Mouse (Mus musculus): ENCODE results near the gene Socs7. TPM values are rescaled to one million over a fixed set of nuclear protein-coding genes. Genes with fewer than 3 reads are reported as not detected.

The Socs7 gene
- polyA plus RNA-seq, 1 experiment, result 6.3 TPM

DNA sequence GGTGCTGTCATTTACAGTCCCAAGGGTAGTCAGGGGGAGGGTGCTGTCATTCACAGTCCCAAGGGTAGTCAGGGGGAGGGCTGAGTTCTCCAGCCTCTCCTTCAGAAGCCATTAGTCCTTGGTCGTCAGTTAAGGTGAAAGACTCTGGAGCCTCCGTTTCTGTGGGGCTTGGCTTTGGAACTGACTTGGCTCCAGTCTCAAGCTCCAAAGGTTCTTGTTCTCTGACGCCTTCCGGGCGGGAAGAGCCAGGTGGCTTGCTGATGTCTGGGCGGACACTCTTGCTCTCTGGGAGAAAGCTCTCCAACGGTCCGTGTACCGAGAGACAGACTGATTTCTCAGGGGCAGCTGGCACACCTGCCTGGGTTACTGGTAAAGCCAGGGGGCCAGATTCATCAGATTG, 28.0 kb upstream of the Socs7 start:
- Histone ChIP-seq H3K4me1 (ENCODE audit: control insufficient read depth, insufficient read depth, insufficient read length, low read length) (no peaks in the 10 kb centered on the region), H3K4me3 (ENCODE audit: insufficient read depth, low read depth, low read length) (no peak overlapping the region), H3K27ac (replicated peaks; ENCODE audit: low read depth, low read length) (no peak overlapping the region)

DNA sequence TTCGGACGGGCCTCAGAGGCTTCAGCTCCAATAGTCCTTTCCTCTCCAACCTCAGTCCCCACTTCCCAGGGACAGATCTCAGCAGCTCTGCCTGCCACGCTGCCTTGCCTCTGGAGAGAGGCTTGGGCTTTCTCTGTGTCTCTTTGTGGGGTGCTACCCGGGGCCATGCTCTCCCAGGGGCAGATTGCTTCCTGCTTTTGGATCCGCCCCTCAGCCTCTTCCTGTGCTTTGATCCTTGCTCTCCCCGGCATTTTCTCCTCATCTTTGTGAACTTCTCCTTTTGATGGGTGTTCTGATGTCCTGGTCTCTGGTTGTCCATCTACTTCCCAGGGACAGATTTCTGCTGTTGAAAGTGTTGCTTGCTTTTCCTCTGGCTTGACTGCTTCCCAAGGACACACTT, 26.1 kb upstream of the Socs7 start:
- no peak overlapping the region for H3K27ac ChIP-seq (replicated peaks; ENCODE audit: low read depth, low read length)
- H3K4me1 ChIP-seq (ENCODE audit: control insufficient read depth, insufficient read depth, insufficient read length, low read length), result no peaks in the 10 kb centered on the region
- H3K4me3 ChIP-seq (ENCODE audit: insufficient read depth, low read depth, low read length), result no peak overlapping the region

DNA sequence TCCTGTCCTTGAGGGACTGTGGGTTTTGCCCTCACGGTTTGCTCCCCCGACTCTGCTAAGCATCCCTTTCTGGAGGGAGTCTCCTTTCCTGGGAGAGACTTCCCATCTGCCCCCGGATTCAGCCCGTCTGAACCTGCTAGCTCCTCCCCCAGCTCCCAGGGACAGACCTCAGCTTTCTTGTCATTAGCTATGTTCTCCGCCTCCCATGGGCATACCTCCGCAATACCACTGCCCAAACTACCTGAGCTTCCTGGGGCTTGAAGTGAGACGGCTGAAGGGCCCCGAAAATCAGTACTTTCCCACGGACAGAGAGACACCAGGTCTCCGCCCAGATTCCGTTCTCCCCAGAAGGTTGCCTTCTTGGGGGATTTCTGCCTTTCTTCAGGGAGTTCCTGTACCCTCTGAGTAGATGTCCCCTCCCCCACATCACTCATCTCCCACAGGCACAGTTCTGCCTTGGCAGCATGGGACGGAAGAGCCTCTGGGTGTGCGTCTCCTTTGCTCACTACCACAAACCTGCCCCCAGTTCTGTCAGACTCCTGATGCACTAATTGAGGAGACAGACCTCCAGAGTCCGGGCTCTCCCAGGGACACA, 25.5 kb upstream of the Socs7 start:
- no peak overlapping the region for H3K4me3 ChIP-seq (ENCODE audit: insufficient read depth, low read depth, low read length)
- no peak overlapping the region for H3K27ac ChIP-seq (replicated peaks; ENCODE audit: low read depth, low read length)
- no peaks in the 10 kb centered on the region for H3K4me1 ChIP-seq (ENCODE audit: control insufficient read depth, insufficient read depth, insufficient read length, low read length)

DNA sequence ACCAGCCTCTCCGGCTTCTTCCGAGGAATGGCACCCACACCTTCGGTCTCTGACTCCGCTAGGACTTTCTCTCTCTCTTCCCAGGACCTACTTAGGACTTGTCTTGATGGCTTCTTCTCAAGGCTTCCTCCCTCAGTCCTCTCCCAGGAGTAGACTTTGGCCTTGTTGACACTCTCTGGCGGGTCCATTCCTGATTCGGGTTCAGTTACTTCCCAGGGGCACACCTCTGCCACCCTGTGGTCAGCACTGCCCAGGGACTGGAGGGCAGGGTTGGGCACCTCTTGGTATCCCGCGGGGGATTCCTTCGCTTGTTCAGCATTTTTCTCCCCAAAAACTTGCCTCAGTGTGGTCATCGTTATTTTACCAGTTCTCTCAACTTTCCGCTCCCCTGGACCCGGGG, 25.0 kb upstream of the Socs7 start:
- Histone ChIP-seq H3K4me3 (ENCODE audit: insufficient read depth, low read depth, low read length) (no peak overlapping the region), H3K27ac (replicated peaks; ENCODE audit: low read depth, low read length) (no peak overlapping the region), H3K4me1 (ENCODE audit: control insufficient read depth, insufficient read depth, insufficient read length, low read length) (no peaks in the 10 kb centered on the region)

DNA sequence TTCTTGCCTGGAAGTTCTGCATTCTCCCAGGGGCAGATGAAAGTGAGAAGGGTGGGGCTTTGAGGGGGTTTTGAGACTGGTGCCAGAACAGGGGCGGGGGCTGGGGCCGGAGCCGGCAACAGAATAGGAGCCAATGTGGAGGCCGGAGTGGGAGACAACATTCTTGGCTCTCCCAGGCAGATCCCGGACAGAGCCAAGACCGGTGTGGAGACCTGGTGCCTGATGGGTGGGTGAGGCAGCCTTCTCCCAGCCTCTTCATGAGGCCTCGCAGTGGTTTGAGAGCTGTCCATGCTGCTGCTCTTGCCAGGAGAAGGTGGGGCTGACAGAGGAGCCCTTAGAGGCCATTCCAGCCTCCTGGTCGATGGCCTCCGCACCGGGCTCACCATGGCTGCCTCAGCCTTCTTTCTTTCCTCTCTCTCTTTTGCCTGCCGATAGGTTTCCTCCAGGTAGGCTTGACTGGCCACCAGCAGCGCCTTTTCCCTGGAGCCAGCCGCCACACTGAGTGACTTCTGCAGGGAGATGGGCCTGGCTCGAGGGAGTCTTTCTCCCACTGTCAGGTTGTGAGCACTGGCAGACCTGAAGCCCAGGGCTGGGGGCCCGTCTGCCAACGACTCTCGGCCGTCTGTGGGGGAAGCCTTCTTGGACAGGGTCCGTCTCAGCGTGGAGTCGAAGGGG, 23.9 kb upstream of the Socs7 start:
- 0 out of 2 replicates have a peak overlapping the region, but pooled peaks have one; percentile 19 for H3K4me3 ChIP-seq (ENCODE audit: insufficient read depth, low read depth, low read length)
- H3K4me1 ChIP-seq (ENCODE audit: control insufficient read depth, insufficient read depth, insufficient read length, low read length), result no peaks in the 10 kb centered on the region
- H3K27ac ChIP-seq (replicated peaks; ENCODE audit: low read depth, low read length), result no peak overlapping the region

DNA sequence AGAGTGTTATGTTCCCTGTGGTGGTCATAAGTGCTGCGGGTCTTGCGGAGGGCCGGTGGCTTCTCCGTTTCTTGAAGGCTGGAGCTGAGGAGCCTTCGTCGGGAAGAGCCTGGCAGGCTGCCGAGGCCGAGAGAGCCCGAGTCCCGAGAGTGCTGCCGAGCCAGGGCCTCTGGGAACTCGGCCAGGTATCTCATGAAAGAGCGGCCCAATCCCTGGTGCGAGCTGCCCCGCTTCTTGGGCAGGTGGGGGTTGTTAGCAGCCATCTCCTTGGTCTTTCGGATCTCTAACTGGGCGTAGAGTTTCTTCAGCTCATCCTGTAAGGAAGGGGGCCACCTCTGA, 23.4 kb upstream of the Socs7 start:
- Histone ChIP-seq H3K27ac (replicated peaks; ENCODE audit: low read depth, low read length) (no peak overlapping the region), H3K4me1 (ENCODE audit: control insufficient read depth, insufficient read depth, insufficient read length, low read length) (no peaks in the 10 kb centered on the region), H3K4me3 (ENCODE audit: insufficient read depth, low read depth, low read length) (0 out of 2 replicates have a peak overlapping the region, but pooled peaks have one; percentile 19)

DNA sequence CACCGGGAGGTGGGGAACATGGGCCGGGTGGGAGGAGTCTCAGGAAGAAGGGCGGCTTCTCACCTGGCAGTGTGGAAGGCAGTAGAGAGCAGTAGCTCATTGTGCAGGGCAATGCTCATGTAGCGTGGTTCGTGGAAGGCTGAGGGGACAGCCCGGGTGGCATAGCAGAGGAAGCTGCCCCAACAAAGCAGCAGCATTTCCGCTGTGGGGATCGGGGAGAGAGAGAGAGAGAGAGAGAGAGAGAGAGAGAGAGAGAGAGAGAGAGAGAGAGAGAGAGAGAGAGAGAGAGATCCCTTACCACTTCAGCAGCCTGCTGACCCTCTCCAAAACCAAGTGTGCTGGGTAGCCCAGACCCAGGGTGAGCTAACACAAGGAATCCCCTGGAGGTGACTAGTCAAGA, 19.2 kb upstream of the Socs7 start:
- Histone ChIP-seq H3K4me3 (ENCODE audit: insufficient read depth, low read depth, low read length) (no peak overlapping the region), H3K27ac (replicated peaks; ENCODE audit: low read depth, low read length) (no peak overlapping the region), H3K4me1 (ENCODE audit: control insufficient read depth, insufficient read depth, insufficient read length, low read length) (no peaks in the 10 kb centered on the region)

DNA sequence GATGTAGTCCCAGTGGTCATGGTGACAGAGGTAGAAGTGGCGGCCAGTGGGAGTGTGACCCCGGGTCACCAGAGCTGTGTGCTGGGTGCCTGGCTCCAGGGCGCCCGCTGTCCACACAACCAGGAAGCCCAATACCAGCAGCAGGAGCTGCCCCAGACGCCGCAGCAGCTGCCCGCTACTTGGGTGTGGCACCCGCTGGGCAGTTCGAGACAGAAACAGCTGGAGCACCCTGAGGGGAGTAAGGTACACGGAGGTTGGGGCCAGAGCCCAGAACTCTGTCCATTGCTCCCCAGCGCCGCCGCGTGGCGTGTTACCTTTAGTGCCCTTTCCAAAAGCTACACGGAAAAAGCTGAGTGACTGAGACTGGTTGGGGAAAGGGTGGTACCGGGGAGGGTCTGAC, 18.7 kb upstream of the Socs7 start:
- Histone ChIP-seq H3K4me3 (ENCODE audit: insufficient read depth, low read depth, low read length) (0 out of 2 replicates have a peak overlapping the region, but pooled peaks have one; percentile 8), H3K4me1 (ENCODE audit: control insufficient read depth, insufficient read depth, insufficient read length, low read length) (no peaks in the 10 kb centered on the region)

DNA sequence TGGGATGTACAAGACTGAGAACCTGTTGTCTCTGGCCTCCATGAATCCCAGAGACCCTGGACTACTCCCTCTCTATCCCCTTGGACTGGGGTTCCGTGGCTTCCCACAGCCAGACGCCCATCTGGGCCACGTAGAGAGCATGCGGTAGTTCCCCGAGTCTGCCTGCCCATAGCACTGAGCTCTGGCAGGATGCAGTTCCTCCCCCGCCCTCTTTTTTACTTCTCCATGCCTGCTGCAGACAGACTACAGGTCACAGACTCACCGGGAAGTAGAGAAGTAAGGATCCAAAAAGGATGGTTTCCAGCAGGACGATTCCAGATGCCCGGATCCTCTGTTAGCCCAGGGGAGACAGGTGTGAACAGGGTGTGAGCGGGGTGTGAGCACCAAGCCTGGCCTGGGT, 16.9 kb upstream of the Socs7 start:
- Histone ChIP-seq H3K4me1 (ENCODE audit: control insufficient read depth, insufficient read depth, insufficient read length, low read length) (peaks cover 2% of the 10 kb centered on the region; the same call in 1 of the 2 replicates), H3K27ac (replicated peaks; ENCODE audit: low read depth, low read length) (no peak overlapping the region), H3K4me3 (ENCODE audit: insufficient read depth, low read depth, low read length) (no peak overlapping the region)

More for the DNA sequence above, 18.7 kb upstream of the Socs7 start:
- H3K27ac ChIP-seq (replicated peaks; ENCODE audit: low read depth, low read length), result no peak overlapping the region

DNA sequence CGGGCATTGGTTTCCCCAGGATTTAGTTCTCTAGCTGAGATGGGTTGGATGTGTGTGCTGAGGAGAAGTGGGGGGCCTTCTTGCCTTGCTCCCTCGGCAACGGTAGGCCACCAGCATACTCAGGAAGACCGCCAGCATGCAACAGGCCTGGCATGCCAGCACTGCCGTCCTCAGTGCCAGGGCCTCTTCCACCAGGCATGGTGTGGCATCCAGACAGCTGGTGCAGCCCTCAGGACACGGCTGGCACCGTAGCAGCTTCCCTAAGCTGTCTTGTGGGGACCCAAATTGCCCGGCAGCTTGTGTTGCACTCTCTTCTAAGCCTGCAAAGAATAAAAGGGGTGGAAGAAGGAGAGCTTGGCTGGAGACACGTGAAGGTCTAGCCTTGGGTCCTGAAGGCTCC, 16.0 kb upstream of the Socs7 start:
- peaks cover 2% of the 10 kb centered on the region; the same call in 1 of the 2 replicates for H3K4me1 ChIP-seq (ENCODE audit: control insufficient read depth, insufficient read depth, insufficient read length, low read length)
- no peak overlapping the region for H3K27ac ChIP-seq (replicated peaks; ENCODE audit: low read depth, low read length)
- H3K4me3 ChIP-seq (ENCODE audit: insufficient read depth, low read depth, low read length), result no peak overlapping the region

DNA sequence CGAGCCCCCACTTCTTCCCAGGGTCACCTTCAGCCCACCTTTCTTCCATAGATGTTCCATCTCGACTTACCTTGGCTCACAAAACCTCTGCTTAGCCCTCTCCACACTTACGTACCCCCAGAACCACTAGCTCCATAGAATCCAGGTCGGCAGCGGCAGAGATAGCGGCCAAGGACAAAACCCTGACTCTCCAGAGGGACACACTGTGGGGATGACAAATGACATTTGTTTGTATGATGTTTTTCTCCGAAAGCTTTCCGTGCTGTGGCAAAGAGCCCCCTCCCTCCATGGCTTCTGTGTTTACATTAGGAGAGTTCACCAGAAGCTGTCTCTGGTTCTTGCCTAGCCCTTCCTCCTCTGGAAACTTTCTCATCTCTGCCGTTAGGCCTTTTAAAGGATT, 15.1 kb upstream of the Socs7 start:
- Histone ChIP-seq H3K27ac (replicated peaks; ENCODE audit: low read depth, low read length) (no peak overlapping the region), H3K4me1 (ENCODE audit: control insufficient read depth, insufficient read depth, insufficient read length, low read length) (peaks cover 2% of the 10 kb centered on the region; the same call in 1 of the 2 replicates), H3K4me3 (ENCODE audit: insufficient read depth, low read depth, low read length) (no peak overlapping the region)

DNA sequence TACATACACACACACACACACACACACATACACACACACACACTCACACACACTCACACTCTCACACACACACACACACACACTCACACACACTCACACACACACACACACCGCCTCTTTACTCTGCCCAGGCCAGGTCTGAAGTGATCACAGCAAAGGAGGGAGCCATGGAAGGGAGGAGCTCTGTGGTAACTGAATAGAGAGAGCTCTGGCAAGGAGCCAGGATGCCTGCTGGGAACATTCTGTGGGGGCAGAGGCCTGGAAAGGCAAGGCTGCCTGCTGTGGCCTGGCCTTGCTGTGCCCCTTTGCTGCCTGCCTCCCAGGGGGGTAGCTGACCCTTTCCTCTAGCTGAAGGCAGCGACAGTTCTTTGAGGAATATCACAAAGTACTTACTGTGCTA, 12.3 kb upstream of the Socs7 start:
- no peak overlapping the region for H3K4me3 ChIP-seq (ENCODE audit: insufficient read depth, low read depth, low read length)
- H3K27ac ChIP-seq (replicated peaks; ENCODE audit: low read depth, low read length), result no peak overlapping the region
- H3K4me1 ChIP-seq (ENCODE audit: control insufficient read depth, insufficient read depth, insufficient read length, low read length), result peaks cover 2% of the 10 kb centered on the region; the same call in 1 of the 2 replicates

DNA sequence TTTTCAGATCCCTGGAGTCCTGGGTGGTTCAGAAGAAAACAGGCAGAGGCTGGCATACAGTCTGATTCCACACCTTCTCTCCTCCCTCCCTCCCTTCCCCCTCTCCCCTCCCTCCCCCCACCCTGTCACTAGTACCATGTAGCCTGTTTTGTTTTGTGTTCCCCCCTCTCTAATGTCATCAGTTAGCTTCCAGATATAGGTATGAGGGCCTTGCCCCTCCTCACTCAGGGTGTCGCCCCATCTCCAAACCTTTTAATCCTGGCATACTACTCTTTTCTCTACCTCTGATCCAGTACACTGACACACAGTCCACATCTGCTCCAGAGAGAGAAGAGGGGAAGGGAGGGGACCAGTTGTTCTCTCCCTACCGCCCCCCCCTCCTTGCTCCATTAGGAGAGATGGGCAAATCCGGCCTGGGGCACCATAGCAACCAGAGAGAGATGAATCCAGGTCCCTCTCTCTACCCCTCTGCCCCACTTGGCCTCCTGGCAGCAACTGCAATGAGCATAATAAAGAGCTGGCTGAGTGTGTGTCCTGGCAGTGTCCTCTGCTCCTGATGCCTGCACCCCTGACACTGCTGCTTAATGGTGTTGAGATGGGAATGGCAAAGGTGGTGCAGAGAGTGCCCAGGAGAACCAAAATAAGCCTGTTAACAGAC, 10.2 kb upstream of the Socs7 start, which contains the start of gene Gpr179:
Gene Gpr179, minus strand, starts transcription at position 51 of the 658 bp plus-strand sequence.
- Histone ChIP-seq H3K27ac (replicated peaks; ENCODE audit: low read depth, low read length) (no peak within 1 kb of the TSS), H3K4me3 (ENCODE audit: insufficient read depth, low read depth, low read length) (no peak within 1 kb of the TSS), H3K4me1 (ENCODE audit: control insufficient read depth, insufficient read depth, insufficient read length, low read length) (peaks cover 2% of the 10 kb centered on the region; the same call in 1 of the 2 replicates)

DNA sequence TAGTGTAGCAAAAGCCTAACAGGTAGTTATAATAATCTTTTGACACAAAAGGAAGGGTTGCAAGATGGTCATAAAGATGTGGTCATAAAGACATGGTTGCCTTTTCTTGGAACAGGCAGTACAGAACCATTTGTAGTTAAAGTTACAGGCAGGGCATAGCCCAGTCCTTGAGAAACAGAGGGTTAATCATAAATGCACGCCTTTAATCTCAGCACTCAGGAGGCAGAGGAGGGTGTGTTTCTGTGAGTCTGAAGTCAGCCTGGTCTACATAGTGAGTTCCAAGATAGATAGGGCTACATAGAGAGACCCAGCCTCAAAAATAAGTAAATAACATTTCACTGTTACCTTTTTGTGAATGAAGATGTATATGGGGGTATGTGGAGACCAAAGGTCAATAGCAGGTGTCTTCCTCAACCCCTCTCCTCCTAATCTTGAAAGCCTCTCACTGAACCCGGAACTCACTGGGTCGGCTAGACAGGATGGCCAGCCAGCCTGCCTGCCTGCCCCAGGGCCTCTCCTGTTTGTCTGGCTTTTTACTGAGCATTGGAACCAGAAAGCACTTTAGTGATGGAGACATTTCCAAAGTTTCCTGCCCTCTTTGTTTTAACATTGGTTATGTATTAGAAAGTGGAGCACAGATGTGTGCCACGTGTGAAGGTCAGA, 9.3 kb upstream of the Socs7 start:
- Histone ChIP-seq H3K4me3 (ENCODE audit: insufficient read depth, low read depth, low read length) (no peak overlapping the region), H3K27ac (replicated peaks; ENCODE audit: low read depth, low read length) (no peak overlapping the region), H3K4me1 (ENCODE audit: control insufficient read depth, insufficient read depth, insufficient read length, low read length) (peaks cover 2% of the 10 kb centered on the region; the same call in 1 of the 2 replicates)

DNA sequence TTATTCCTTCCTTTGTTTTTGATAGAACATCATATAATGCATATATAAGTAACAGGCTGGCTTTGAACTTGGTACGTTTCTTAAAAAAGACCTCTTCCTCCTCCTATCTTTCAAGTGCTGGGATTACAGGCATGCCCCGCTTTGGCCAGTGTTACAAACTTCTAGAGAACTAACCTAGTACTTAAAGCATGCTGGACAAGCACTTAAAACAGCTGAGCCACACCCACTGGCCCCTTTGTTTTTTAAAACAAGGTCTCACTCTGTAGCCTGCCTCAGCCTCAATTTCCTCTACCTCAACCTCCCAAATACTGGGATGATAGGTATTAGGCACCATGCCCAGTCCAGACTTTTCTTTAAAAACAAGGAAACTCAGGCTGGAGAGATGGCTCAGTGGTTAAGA, 7.7 kb upstream of the Socs7 start:
- Histone ChIP-seq H3K4me1 (ENCODE audit: control insufficient read depth, insufficient read depth, insufficient read length, low read length) (peaks cover 2% of the 10 kb centered on the region; the same call in 1 of the 2 replicates), H3K27ac (replicated peaks; ENCODE audit: low read depth, low read length) (no peak overlapping the region)

More for the DNA sequence above, 7.7 kb upstream of the Socs7 start:
- H3K4me3 ChIP-seq (ENCODE audit: insufficient read depth, low read depth, low read length), result no peak overlapping the region

All from brown adipose tissue, adult 24 weeks (tissue).